Mouse (Mus musculus) splenic B cell, adult 2 months (primary cell): Measurements from ENCODE around the gene Akap5.

Experiments used
- DNase-seq: peaks from one replicate; pipeline ENCODE4 v3.0.0-alpha.2; 2011; ENCODE audit warnings: low read depth, low spot score
- H3K27me3 ChIP-seq: 2 replicates; pipeline ENCODE4 v1.6.1; 2012; ENCODE audit warnings: mild to moderate bottlenecking, low read length, moderate library complexity, mixed read lengths; ENCODE audit not compliant: control insufficient read depth, poor library complexity, insufficient read depth, severe bottlenecking
- H3K36me3 ChIP-seq: 2 replicates; pipeline ENCODE4 v1.6.1; 2012; ENCODE audit warnings: mild to moderate bottlenecking, low read length, moderate library complexity, mixed read lengths; ENCODE audit not compliant: control insufficient read depth, poor library complexity, insufficient read depth, severe bottlenecking

Gene Akap5

GRCm38 (mm10) chr12:76335641-76336040 is 10.9 kb downstream of the Akap5 start:
- H3K36me3 ChIP-seq: no peaks in the 10 kb centered on the region
- no peak for DNase-seq
- H3K27me3 ChIP-seq: no peaks in the 10 kb centered on the region

GRCm38 (mm10) chr12:76336111-76336965 is 11.6 kb downstream of the Akap5 start:
- no peaks in the 10 kb centered on the region for H3K36me3 ChIP-seq
- no peaks in the 10 kb centered on the region for H3K27me3 ChIP-seq
- no peak for DNase-seq

GRCm38 (mm10) chr12:76341080-76341479 is 16.4 kb downstream of the Akap5 start:
- DNase-seq: peak; percentile 83
- 0 out of 2 replicates have a peak, but pooled peaks cover 2% of the 10 kb centered on the region for H3K36me3 ChIP-seq
- no peaks in the 10 kb centered on the region for H3K27me3 ChIP-seq

GRCm38 (mm10) chr12:76345759-76346455 is 21.2 kb downstream of the Akap5 start:
- no peaks in the 10 kb centered on the region for H3K27me3 ChIP-seq
- peak; percentile 71 for DNase-seq
- peaks cover 2% of the 10 kb centered on the region; the same call in 1 of the 2 replicates for H3K36me3 ChIP-seq

- H3K36me3 ChIP-seq: peaks cover 2% of the 10 kb centered on the region; the same call in 1 of the 2 replicates
- H3K27me3 ChIP-seq: no peaks in the 10 kb centered on the region
- no peak for DNase-seq
These were observed 25.1 kb downstream of the Akap5 start for GRCm38 (mm10) chr12:76349680-76350220.

GRCm38 (mm10) chr12:76360868-76361267 is 36.2 kb downstream of the Akap5 start:
- Histone ChIP-seq H3K27me3 (no peaks in the 10 kb centered on the region), H3K36me3 (no peaks in the 10 kb centered on the region)
- DNase-seq: no peak

- Histone ChIP-seq H3K36me3 (no peaks in the 10 kb centered on the region), H3K27me3 (no peaks in the 10 kb centered on the region)
- DNase-seq: peak; percentile 46
These were observed 37.0 kb downstream of the Akap5 start for GRCm38 (mm10) chr12:76361405-76362302.

GRCm38 (mm10) chr12:76362303-76362676 is 37.6 kb downstream of the Akap5 start:
- Histone ChIP-seq H3K36me3 (no peaks in the 10 kb centered on the region), H3K27me3 (no peaks in the 10 kb centered on the region)
- peak; percentile 49 for DNase-seq

GRCm38 (mm10) chr12:76366276-76366675 is 41.6 kb downstream of the Akap5 start:
- H3K36me3 ChIP-seq: no peaks in the 10 kb centered on the region
- no peaks in the 10 kb centered on the region for H3K27me3 ChIP-seq
- DNase-seq: no peak

- H3K36me3 ChIP-seq: no peaks in the 10 kb centered on the region
- H3K27me3 ChIP-seq: no peaks in the 10 kb centered on the region
- DNase-seq: no peak
These were observed 42.7 kb downstream of the Akap5 start for GRCm38 (mm10) chr12:76367096-76367995.

- no peak for DNase-seq
- Histone ChIP-seq H3K36me3 (no peaks in the 10 kb centered on the region), H3K27me3 (no peaks in the 10 kb centered on the region)
These were observed 43.6 kb downstream of the Akap5 start for GRCm38 (mm10) chr12:76368201-76368789.

GRCm38 (mm10) chr12:76368790-76369205 is 44.1 kb downstream of the Akap5 start:
- H3K27me3 ChIP-seq: no peaks in the 10 kb centered on the region
- DNase-seq: no peak
- no peaks in the 10 kb centered on the region for H3K36me3 ChIP-seq

GRCm38 (mm10) chr12:76369206-76369977 is 44.7 kb downstream of the Akap5 start, which contains the start of gene Zbtb25:
Zbtb25 (minus strand) TSS chr12:76369602.
- peak; percentile 90 for DNase-seq
- H3K27me3 ChIP-seq: no peaks in the 10 kb centered on the region

More at GRCm38 (mm10) chr12:76369206-76369977, 44.7 kb downstream of the Akap5 start, which contains the start of gene Zbtb25:
- H3K36me3 ChIP-seq: no peaks in the 10 kb centered on the region
